21 mouse cellular contexts compared by ENCODE assay signal in genomic region chr1:120451486-120452270, GRCm38 (mm10). TPM values are rescaled to one million over a fixed set of nuclear protein-coding genes. Genes with fewer than 3 reads are reported as not detected.
"Had no signal": no experiment of that assay in that cellular context is flagged by ENCODE, and none has a peak within 500 bp of the region (broad histone marks: within the 10 kb centered on the region; RNA-seq: fewer than 3 reads in every experiment).

No protein-coding gene starts in this region.

- H3K4me3 ChIP-seq: limb, embryonic 15.5 days; midbrain, embryonic 12.5 days; stomach, embryonic 15.5 days had no signal

- DNase-seq: kidney, adult 11 months; kidney, adult 9 months; kidney, postnatal 36 days; layer of hippocampus, adult 9-11 months; layer of hippocampus, postnatal 36 days; lung, embryonic 14.5 days; right cerebral cortex, postnatal 14 days; thymus, adult 2 months; thymus, postnatal 25 days had no signal

- H3K4me1 ChIP-seq: limb, embryonic 15.5 days; midbrain, embryonic 12.5 days; stomach, embryonic 15.5 days had no signal

RNA-seq across cellular contexts. Expression of gene Marco, which starts 53.1 kb away (rescaled TPM):
- total RNA-seq: layer of hippocampus, adult 18-20 months; layer of hippocampus, postnatal 36 days; left cerebral cortex, adult 8-10 months; left cerebral cortex, postnatal 25 days; megakaryocyte-erythroid progenitor cell, adult 5-6 weeks had no signal
- polyA plus RNA-seq: kidney, postnatal 0 days; limb, embryonic 11.5 days; midbrain, embryonic 12.5 days; midbrain, postnatal 0 days; neural tube, embryonic 14.5 days; testis, adult 2 months had no signal
